Mouse (Mus musculus) v-Abl transformed pro-B cells (cell line): ENCODE measurements around the gene Ggcx.

ENCODE experiments used
- in situ Hi-C, 2 experiments: fragments of 400-800 bp; cut with MboI; formaldehyde crosslinking; loops; one replicate each; pipeline ENCODE4 v1.15.1; 2025; ENCODE audit not compliant: unreplicated experiment in 2 of 2

Ggcx gene

GRCm38 (mm10) chr6:72386561-72386960 is 27.5 kb upstream of the Ggcx start:
- in situ Hi-C loops, result no loop called here

DNA sequence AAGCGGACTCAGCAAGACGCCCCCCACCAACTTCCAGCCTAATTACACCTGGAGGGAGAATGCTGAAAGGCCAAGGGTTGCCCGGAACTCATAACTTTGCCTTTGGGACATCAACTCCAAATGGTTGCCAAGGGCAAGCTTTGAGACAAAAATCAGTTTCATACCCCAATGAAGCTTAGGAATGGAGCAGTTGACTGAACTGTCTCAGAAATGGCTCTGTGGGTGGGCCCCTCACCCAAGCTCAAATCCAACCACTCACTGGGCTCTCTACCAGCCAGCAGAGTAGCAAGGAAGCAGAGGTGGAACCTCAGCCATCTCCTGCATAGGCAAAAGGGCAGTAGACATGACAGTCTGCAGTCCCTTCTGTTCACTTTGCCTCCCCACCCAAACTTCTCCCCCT is 26.3 kb upstream of the Ggcx start:
- in situ Hi-C loops, result no loop called here

GRCm38 (mm10) chr6:72388266-72388665 is 25.8 kb upstream of the Ggcx start:
- in situ Hi-C loops, result no loop called here

- in situ Hi-C loops, result no loop called here
Measured at GRCm38 (mm10) chr6:72388791-72389329, 25.2 kb upstream of the Ggcx start.

DNA sequence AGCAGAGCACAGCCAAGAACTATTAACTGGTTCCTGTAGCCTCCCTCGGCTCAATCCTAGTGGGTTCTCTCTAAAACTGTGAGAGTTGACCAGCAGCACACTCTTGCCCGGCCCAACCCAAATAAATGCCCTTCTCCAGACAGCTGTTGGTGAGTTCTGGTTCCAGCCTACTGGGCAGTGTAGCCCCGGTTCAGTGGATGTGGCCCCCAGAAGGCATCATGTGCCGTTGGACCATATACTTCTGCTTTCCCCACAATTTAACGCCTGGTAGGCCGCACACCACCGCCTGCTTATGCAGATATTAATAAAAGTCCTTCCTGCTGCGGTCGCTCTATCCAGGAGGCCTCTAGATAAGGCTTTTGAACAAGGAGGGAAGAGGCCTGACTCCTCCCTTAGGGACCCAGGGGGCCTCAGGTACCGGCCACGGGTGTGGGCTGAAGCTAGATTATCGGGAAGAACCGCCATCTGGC is 24.6 kb upstream of the Ggcx start:
- in situ Hi-C loops, result no loop called here

- in situ Hi-C loops, result no loop called here
Measured at GRCm38 (mm10) chr6:72389941-72390771, 24.0 kb upstream of the Ggcx start, which contains the start of gene Vamp8. Vamp8 (minus strand) TSS chr6:72390703.

DNA sequence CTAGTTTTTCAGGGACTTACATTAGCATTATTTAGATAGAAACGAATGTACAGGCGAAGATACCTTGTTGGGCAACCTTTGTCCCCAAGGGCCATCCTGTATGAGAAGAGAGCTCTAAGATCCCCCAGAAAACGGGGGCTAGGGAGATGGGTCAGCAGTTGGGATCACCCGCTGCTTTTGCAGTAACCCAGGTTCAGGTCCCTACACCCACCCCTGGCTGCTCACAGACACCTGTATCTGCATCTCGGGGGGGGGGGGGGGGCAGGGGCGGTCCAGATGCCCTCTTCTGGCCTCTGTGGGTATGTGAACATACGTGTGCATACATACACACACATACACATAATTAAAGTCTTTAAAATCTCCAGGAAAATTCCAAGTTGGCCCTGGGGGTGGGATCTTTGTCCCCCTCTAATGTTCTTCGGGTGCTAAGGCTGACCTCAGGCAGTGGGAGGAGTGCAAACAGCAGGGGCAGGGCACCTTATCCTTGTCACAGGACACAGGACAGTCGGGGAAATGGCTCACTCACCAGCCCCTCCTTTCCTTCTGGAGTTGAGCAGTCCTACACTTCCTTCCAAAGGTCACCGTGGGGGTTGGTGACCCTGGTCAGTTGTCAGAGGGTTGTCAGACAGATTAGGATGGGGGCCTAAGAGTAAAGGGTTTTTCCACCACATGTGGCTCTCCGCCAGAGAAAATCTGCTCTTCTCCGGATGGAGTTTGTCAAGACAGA is 23.1 kb upstream of the Ggcx start:
- in situ Hi-C loops, result no loop called here

GRCm38 (mm10) chr6:72392341-72392740 is 21.8 kb upstream of the Ggcx start:
- in situ Hi-C loops, result no loop called here

DNA sequence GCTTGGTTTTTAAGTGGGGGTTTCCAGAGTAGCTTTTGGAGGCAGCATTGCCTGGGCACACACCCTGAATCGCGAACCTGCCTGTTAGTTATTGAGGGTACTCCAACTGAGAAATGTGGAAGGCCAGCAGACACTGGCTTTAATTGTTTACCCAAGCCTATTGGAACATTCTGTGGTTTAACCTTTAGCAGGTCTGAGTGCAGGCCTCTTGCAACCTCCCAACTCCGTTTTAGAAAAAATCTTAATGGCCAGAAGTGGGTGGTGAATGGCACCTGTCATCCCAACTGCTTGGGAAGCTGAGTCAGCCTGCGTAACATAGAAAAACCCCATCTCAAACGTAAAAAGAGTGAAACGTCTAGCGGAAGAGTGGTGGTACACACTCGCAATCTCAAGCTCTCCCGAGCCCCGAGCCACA is 17.3 kb upstream of the Ggcx start:
- in situ Hi-C loops, result no loop called here

GRCm38 (mm10) chr6:72399967-72400366 is 14.1 kb upstream of the Ggcx start:
- in situ Hi-C loops, result loop anchor here in 1 of 2 experiments (10.0 kb wide), 1 partner anchor 215 kb away; no protein-coding TSS in a partner anchor

DNA sequence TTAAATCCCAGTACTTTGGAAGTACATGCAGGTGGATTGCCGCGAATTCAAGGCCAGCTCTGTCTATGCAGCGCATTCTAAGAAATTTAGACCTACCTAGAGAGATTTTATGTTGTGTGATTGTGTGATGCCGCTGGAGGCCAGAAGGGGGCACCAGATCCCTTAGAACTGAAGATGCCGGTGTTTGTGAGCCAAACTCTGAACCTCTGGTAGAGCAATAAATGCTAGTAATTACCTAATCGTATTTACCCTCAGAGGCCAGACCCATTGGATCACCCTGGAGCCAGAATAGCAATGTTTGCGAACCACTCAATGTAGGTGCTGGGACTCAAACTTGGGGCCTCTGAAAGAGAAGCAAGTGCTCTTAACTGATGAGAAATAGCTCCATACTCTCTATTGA is 12.2 kb upstream of the Ggcx start:
- in situ Hi-C loops, result loop anchor here in 1 of 2 experiments (10.0 kb wide), 1 partner anchor 217 kb away; no protein-coding TSS in a partner anchor

DNA sequence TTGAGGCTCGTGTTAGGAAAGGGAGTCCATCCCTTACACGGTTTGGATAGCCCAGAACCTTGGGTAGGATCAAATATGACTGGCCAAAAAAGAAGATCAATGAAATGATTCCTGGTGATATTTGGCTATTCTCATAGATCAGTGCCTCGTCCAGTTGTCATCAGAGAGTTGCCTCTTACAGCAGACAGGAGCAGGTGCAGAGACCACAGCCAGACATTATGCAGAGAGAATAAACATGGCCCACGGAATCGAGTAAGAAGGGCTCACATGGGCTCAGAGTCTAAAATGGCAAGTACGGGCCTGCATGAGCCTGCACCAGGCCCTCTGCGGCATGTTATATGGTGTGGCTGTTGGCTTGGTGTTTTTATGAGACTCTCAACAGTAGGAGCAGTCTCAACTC is 8.8 kb upstream of the Ggcx start:
- in situ Hi-C loops, result loop anchor here (5.0 to 10.0 kb wide), 3 partner anchors 38 to 221 kb away; partner anchors contain the start of gene Rnf181 (in 1 of the 2)

DNA sequence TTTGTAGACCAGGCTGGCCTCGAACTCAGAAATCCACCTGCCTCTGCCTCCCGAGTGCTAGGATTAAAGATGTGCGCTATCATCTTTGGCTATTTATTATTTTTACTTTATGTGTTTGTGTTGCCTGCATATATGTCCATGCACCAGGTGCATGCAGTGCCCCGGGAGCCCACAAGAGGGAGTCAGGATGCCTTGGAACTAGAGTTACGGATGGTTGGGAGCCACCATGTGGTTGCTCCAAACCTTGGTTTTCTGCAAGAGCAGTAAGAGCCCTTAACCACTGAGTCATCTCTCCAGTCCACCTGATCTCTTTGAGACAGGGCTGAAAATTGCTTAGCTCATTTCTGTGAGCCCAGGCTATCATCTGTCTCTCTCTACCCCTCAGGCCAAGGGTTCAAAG is 7.0 kb upstream of the Ggcx start:
- in situ Hi-C loops, result loop anchor here (5.0 to 10.0 kb wide), 3 partner anchors 40 to 222 kb away; partner anchors contain the start of gene Rnf181 (in 1 of the 2)

DNA sequence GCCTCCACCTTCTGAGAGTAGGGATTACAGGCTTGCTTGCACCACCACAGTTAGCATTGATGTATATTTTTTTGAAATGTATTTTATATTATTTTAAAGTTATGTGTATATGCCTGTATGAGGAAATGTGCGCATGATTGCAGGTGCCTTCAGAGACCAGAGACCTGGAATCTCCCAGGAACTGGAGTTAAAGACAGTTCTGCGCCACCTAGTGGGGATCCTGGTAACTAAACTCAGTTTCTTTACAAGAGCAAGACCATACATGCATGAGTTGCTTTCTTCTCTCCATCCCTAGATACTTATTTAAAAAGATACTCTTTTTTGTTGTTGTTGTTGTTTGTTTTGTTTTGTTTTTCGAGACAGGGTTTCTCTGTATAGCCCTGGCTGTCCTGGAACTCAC is 4.5 kb upstream of the Ggcx start:
- in situ Hi-C loops, result loop anchor here (5.0 to 10.0 kb wide), 3 partner anchors 42 to 225 kb away; partner anchors contain the start of gene Rnf181 (in 1 of the 2)

- in situ Hi-C loops, result no loop called here
Measured at GRCm38 (mm10) chr6:72410003-72410402, 4.1 kb upstream of the Ggcx start.

DNA sequence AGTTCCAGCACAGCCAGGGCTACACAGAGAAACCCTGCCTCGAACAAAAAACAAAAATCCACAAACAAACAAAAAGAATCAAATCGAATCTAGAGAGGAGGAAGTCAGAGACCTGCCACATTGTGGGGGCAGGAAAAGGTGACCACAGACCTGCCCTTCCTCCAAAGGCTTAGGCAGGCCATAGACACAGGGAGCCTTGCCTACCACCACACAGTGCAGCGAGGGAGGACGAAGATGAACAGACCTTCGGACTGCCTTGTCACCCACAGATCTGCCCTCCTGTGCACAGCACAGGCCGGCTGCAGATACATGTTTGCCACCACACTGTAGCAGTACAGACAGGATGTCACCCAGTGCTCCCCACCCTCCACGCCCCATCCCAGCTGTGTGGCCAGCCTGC is 3.6 kb upstream of the Ggcx start:
- in situ Hi-C loops, result no loop called here

- in situ Hi-C loops, result no loop called here
Measured at GRCm38 (mm10) chr6:72415181-72415580, 1.1 kb downstream of the Ggcx start.

GRCm38 (mm10) chr6:72415964-72416772 is 2.1 kb downstream of the Ggcx start:
- in situ Hi-C loops, result no loop called here

GRCm38 (mm10) chr6:72418279-72418678 is 4.2 kb downstream of the Ggcx start:
- in situ Hi-C loops, result no loop called here

DNA sequence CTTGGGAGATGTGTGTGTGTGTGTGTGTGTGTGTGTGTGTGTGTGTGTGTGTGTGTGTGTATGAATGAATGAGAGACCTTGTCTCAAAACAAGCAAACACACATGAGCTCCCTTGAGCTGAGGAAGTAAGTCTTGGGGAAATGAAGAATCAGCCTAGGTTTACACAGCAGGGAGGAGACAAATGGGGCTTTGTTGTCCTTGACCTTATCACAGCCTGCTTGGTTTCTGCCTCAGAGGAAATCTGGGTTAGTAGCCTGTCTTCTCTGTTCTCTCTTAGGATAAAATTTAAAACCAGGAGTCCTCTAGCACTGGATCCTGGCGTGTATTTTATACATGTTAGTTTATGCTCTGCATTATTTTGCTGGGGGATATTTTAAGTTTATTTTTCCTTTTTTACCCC is 5.7 kb downstream of the Ggcx start:
- in situ Hi-C loops, result no loop called here
